Mouse (Mus musculus): ENCODE measurements around the gene Cdk10. TPM values are rescaled to one million over a fixed set of nuclear protein-coding genes. Genes with fewer than 3 reads are reported as not detected.
A peak's percentile ranks its signal among the peaks of the same experiment; 100 is the strongest.
"Not testable (repeated sequence)": the region's sequence is repeated elsewhere in the genome, so short reads cannot be mapped to it uniquely, and the experiment has no call there.

The Cdk10 gene
- polyA plus RNA-seq (2012; rRNA removed) = 102 and 136 TPM in 2 replicates

DNA sequence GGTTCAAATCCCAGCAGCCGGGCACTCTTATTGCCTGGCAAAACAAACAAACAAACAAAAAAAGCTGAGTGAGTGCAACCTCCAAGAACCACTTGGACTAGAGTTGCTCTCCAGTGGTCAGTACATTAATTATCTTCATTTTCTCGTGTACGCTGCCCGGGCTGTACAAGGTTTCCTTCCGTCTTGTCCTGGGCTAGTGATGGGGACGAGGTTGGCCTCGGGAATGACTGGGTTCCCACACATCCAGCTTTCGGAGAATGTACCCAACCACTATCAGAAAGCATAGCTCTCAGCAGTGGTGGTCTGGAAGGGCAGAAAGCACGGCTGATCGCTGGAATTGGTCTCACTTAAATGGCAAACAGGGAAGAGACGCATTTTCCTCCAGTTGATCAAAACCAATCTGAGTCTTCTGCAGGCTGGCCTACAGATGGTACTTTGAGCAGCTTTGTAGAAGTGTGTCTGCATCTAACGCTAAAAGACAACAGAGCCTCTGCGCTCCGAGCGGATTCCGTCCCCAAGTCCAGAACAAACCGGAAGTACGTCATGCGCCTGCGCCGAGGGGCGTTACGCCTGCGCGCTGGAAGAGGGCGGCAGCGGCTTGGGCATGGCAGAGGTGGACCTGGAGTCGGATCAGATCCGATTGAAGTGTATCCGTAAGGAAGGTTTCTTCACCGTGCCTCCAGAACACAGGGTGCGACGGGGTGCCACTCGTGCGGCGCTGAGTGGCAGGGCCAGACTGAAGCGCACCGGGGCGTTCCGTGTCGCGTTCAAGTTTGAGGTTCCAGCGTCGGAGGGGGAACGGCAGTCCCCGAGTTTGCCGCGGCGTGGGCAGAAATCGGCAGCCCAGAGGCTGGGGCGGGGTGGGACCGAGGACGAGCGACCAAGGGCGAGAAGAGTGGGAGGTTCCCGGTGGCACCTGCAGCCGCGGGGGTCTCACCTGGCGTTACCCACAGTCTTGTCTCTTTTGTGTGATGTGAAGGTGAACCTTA is at the start of gene Cdk10:
Gene Cdk10, plus strand, starts transcription at position 565 of the 989 bp plus-strand sequence.
- peak; percentile 97 for DNase-seq (ENCODE audit: low read depth)
- TF ChIP-seq POLR2A (IDR thresholded peaks at IDR 0.05; ENCODE audit: borderline replicate concordance, extremely low read depth, insufficient read depth, insufficient read length, poor library complexity, severe bottlenecking) (peak; percentile 65; the same call in 1 of the 2 replicates), CTCF (IDR thresholded peaks at IDR 0.05; ENCODE audit: borderline replicate concordance, extremely low read depth, insufficient read depth, insufficient read length) (no peak)

DNA sequence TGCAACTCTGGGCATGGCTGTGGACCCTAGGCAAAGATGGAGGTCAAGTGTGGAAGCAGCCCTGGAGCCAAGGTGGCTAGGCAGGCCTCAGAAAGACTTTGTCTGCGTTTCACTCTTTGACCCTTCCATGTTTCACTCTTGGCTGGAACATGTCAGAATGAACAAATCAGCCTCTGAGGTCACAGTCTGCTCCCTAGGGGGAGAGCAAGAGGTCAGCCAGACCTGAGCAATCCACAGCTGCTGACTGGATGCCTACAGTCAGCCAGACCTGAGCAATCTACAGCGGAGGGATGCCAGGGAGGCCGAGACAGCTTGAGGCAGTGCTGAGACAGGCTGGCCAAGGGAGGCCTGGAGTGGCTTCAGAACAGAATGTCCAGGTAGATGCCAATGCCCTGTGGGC is 43.3 kb upstream of the Cdk10 start:
- TF ChIP-seq POLR2A (IDR thresholded peaks at IDR 0.05; ENCODE audit: borderline replicate concordance, extremely low read depth, insufficient read depth, insufficient read length, poor library complexity, severe bottlenecking) (no peak), CTCF (IDR thresholded peaks at IDR 0.05; ENCODE audit: borderline replicate concordance, extremely low read depth, insufficient read depth, insufficient read length) (no peak)
- no peak for DNase-seq (ENCODE audit: low read depth)

DNA sequence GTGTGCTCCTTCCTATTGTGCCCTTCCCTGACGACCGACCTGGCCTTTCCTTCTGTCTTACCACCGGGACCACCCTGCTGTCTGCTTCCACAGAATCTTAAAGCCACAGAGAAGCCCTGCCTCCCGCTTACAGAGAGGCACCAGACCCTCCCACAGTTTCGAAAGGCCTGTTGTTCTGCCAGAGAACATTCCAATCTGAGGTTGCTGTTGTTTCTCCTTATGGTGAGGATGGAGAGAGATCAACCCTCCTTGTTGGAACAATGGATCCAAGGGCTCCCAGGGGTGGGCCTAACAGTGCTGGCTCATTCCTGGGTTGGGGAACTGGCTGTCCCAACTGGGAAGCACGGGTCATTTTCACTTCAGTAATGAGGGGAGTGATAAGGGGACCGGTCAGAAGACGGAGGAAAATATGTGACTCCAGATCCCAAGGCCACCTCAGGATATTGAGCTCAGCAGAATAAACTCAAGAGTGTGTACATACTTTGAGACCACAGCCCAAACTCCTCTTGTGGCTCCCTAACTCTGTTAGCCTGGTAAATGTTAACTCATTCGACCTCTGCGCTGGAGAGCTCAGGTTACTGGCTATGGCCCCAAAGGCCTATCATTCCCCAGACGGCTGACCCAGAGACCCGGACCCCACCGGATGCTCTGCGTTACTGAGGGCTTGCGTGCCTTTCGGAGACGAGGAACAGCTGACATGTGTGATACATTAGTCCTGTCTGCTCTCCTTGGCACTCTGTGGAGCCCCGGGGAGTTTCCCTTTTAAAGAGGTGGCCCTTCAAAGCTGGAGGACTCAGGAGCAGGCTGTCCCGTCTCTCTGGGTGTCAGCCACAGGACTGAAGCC is 38.9 kb upstream of the Cdk10 start, which contains the start of gene Dpep1:
Gene Dpep1, plus strand, starts transcription at position 677 of the 844 bp plus-strand sequence.
- TF ChIP-seq POLR2A (IDR thresholded peaks at IDR 0.05; ENCODE audit: borderline replicate concordance, extremely low read depth, insufficient read depth, insufficient read length, poor library complexity, severe bottlenecking) = no peak
- DNase-seq (ENCODE audit: low read depth) = no peak

DNA sequence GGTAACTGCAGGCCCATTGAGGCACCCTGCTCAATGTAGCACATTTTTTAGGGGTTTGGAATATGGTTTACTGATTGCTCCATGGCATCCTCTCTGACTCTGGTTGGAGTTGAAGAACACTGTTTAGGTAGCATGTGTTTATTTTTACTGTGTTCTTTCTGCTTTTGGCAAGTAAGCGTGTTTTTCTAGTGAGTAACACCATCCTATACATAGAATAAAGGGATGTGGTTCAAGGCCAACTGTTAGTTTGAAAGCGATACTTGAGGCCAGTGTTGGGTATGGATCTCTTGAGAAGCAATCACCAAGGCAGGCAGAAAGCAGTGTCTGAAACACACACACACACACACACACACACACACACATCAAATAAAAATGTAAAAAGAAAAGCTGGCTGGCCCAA is 36.6 kb upstream of the Cdk10 start:
- no peak for DNase-seq (ENCODE audit: low read depth)
- TF ChIP-seq POLR2A (IDR thresholded peaks at IDR 0.05; ENCODE audit: borderline replicate concordance, extremely low read depth, insufficient read depth, insufficient read length, poor library complexity, severe bottlenecking) = no peak
- TF ChIP-seq CTCF (IDR thresholded peaks at IDR 0.05; ENCODE audit: borderline replicate concordance, extremely low read depth, insufficient read depth, insufficient read length) = no peak

DNA sequence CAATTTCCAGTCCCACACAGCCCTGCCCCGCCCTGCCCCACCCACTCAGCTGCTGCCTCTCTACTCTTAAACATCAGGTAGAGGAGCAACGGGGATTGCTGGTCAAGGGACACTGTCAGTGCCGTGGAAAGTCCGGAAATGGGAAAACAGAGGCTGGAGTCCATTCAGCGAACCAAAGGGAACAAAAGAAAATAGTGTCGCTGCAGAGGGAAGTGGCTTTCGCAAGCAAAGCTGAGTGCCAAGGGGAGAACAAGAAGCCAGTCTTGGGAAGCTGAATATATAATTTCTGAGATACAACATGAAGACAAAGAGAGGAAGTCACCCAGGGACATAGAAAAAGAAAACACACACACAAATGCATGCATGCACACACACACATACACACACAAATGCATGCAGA is 35.8 kb upstream of the Cdk10 start:
- TF ChIP-seq CTCF (IDR thresholded peaks at IDR 0.05; ENCODE audit: borderline replicate concordance, extremely low read depth, insufficient read depth, insufficient read length) = no peak
- no peak for TF ChIP-seq POLR2A (IDR thresholded peaks at IDR 0.05; ENCODE audit: borderline replicate concordance, extremely low read depth, insufficient read depth, insufficient read length, poor library complexity, severe bottlenecking)
- DNase-seq (ENCODE audit: low read depth) = no peak

DNA sequence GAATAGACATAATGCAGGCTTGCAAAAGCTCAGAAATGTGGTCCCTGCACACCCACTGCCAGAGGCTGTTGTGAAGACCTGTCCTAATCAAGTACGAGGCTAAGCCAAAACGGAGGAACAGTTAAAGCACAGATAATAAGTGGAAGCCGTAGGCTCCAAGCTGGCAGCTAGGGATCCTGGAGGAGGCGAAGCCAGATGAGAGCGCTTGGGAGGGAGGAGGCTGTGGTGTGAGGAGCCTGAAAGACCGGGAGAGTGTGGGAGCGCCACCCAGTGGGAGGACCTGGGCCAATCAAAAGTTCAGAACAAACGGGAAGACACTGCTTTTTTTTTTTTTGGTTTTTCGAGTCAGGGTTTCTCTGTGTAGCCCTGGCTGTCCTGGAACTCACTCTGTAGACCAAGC is 34.0 kb upstream of the Cdk10 start:
- TF ChIP-seq POLR2A (IDR thresholded peaks at IDR 0.05; ENCODE audit: borderline replicate concordance, extremely low read depth, insufficient read depth, insufficient read length, poor library complexity, severe bottlenecking) (no peak), CTCF (IDR thresholded peaks at IDR 0.05; ENCODE audit: borderline replicate concordance, extremely low read depth, insufficient read depth, insufficient read length) (peak; percentile 65)
- DNase-seq (ENCODE audit: low read depth) = peak; percentile 81

DNA sequence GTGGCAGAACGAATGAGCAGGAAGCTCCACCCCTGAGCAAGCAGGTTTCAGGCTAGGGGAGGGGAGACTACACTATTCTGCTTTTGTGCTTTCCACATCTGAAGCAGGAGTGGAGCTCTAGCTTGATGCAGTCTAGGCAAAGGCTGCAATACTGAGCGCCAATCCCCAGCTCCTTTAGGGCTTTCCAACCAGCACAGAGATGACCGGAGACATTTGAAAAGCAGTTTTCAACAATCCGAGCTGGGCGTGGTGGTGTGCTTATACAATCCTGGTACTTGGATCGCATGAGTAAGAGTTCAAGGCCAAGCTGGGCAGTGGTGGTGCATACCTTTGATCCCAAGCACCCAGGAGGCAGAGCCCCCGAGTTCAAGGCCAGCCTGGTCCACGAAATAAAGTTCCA is 32.7 kb upstream of the Cdk10 start:
- no peak for DNase-seq (ENCODE audit: low read depth)
- no peak for TF ChIP-seq CTCF (IDR thresholded peaks at IDR 0.05; ENCODE audit: borderline replicate concordance, extremely low read depth, insufficient read depth, insufficient read length)
- no peak for TF ChIP-seq POLR2A (IDR thresholded peaks at IDR 0.05; ENCODE audit: borderline replicate concordance, extremely low read depth, insufficient read depth, insufficient read length, poor library complexity, severe bottlenecking)

DNA sequence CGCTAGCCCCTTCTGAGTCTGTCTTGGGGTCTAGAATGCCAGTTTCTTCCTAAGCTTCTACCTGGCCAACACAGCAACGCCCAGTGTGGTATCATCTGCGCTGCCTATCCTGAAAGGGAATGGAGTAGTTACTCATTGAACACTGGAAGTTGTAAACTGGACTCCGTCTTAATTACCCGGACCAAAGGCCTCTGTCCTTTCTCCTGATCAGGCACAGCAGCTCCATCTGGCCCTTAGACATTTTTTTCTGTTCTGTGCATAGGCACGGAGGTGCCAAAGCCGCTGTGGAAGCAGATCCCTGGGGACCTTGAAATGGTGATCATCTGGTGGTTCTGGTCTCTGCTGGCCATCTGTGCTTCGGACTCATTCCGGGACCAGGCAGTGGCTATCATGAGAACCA is 30.9 kb upstream of the Cdk10 start:
- DNase-seq (ENCODE audit: low read depth) = no peak
- TF ChIP-seq CTCF (IDR thresholded peaks at IDR 0.05; ENCODE audit: borderline replicate concordance, extremely low read depth, insufficient read depth, insufficient read length) (no peak), POLR2A (IDR thresholded peaks at IDR 0.05; ENCODE audit: borderline replicate concordance, extremely low read depth, insufficient read depth, insufficient read length, poor library complexity, severe bottlenecking) (no peak)

DNA sequence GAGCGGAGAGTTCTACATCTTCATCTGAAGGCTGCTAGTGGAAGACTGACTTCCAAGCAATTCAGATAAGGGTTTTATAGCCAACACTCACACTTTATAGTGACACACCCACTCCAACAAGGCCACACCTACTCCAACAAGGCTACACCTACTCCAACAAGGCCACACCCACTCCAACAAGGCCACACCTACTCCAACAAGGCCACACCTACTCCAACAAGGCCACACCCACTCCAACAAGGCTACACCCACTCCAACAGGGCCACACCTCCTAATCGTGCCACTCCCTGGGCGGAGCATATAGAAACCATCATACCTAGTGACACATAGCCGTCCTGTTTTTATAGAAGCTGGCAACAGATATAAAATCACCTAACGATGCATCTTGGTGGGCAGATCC is 27.6 kb upstream of the Cdk10 start:
- not testable (repeated sequence) for DNase-seq (ENCODE audit: low read depth)

DNA sequence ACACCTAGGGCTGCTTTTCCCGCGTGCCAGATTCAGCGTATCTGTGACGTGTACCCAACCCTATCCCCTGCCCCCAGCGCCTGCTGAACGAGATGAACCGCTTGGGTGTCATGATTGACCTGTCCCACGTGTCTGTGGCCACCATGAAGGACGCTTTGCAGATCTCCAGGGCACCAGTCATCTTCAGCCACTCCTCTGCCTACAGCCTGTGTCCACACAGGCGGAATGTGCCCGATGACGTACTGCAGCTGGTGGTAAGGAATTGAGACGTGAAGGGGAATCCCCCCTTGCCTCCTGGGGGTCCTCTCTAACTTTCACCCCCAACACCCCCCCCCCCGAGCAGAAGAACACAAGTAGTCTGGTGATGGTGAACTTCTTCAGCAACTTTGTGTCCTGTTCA is 24.8 kb upstream of the Cdk10 start:
- no peak for DNase-seq (ENCODE audit: low read depth)
- TF ChIP-seq CTCF (IDR thresholded peaks at IDR 0.05; ENCODE audit: borderline replicate concordance, extremely low read depth, insufficient read depth, insufficient read length) (no peak), POLR2A (IDR thresholded peaks at IDR 0.05; ENCODE audit: borderline replicate concordance, extremely low read depth, insufficient read depth, insufficient read length, poor library complexity, severe bottlenecking) (no peak)

DNA sequence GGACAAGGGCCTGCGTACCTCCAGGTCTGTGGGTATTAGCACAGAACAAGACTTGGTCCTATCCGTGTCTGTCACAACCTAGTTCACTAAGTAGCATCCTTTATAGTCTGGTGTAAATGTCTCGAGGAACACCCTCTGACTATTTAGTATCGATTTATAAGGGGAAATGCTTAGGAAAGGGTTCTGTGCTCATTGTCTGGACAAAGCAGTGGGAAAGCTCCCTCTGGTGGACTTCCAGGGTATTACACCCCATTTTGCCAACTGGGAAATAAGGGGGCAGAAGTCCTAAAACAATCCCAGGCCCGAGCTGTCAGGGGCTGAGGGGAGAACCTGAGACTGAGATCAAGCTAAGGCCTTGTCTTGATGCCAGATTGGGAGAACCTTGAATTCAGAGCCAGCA is 22.4 kb upstream of the Cdk10 start:
- peak; percentile 86 for DNase-seq (ENCODE audit: low read depth)
- TF ChIP-seq CTCF (IDR thresholded peaks at IDR 0.05; ENCODE audit: borderline replicate concordance, extremely low read depth, insufficient read depth, insufficient read length) = peak; percentile 91; the same call in 1 of the 2 replicates
- TF ChIP-seq POLR2A (IDR thresholded peaks at IDR 0.05; ENCODE audit: borderline replicate concordance, extremely low read depth, insufficient read depth, insufficient read length, poor library complexity, severe bottlenecking) = no peak

Measured in brain, embryonic 14.5 days (tissue).